Mouse (Mus musculus) brain, embryonic 14.5 days (tissue): ENCODE results near the gene Akap10. TPM values are rescaled to one million over a fixed set of nuclear protein-coding genes. Genes with fewer than 3 reads are reported as not detected.

ENCODE experiments used
- DNase-seq: peaks from one replicate; pipeline ENCODE4 v3.0.0-alpha.2; 2011; ENCODE audit warnings: low read depth
- CTCF ChIP-seq: fragments of 200-500 bp; IDR thresholded peaks from 2 replicates; pipeline ENCODE4 v1.5.1; 2012; ENCODE audit warnings: inconsistent platforms, mild to moderate bottlenecking, moderate library complexity, borderline replicate concordance; ENCODE audit not compliant: insufficient read depth, insufficient read length; ENCODE audit errors: extremely low read depth
- POLR2A ChIP-seq: fragments of 200-500 bp; IDR thresholded peaks from 2 replicates; pipeline ENCODE4 v1.6.1; 2012; ENCODE audit warnings: mild to moderate bottlenecking, inconsistent platforms, borderline replicate concordance; ENCODE audit not compliant: poor library complexity, insufficient read depth, insufficient read length, severe bottlenecking; ENCODE audit errors: extremely low read depth
- polyA plus RNA-seq: library from polyadenylated mRNA; depleted of rRNA; stranded (reverse); fragments of >200 nt; gene quantifications from 2 replicates; pipeline ENCODE4 v1.2.3, GENCODE M21; 2012

The Akap10 gene
- polyA plus RNA-seq, 1 experiment: 17.1 TPM

DNA sequence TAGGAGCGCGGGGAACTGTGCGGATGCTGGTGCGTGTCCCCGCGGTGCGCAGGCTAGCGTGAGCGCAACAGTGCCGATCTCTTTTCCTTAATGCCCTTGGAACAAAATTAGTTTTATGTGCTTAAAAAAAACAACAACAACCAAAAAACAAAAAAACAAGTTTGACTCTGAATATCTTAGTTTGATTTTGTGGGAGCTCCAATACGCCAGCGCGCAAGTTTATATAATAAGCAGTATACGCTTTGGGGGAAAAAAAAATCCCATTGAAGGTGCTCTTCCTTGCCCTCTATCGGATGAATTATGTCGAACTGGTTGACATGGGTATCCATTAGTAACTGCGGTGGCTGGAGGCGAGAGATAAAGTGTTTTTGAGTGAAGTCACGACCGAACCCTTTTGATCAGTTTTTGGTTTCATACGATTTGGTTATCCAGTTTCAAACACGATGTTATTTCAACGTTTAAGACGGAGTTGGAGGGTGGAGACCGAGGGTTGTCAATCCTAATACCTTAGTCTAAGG, 27.3 kb upstream of the Akap10 start:
- peak; percentile 70 for DNase-seq
- TF ChIP-seq CTCF (peak; percentile 23; the same call in 1 of the 2 replicates), POLR2A (no peak)

DNA sequence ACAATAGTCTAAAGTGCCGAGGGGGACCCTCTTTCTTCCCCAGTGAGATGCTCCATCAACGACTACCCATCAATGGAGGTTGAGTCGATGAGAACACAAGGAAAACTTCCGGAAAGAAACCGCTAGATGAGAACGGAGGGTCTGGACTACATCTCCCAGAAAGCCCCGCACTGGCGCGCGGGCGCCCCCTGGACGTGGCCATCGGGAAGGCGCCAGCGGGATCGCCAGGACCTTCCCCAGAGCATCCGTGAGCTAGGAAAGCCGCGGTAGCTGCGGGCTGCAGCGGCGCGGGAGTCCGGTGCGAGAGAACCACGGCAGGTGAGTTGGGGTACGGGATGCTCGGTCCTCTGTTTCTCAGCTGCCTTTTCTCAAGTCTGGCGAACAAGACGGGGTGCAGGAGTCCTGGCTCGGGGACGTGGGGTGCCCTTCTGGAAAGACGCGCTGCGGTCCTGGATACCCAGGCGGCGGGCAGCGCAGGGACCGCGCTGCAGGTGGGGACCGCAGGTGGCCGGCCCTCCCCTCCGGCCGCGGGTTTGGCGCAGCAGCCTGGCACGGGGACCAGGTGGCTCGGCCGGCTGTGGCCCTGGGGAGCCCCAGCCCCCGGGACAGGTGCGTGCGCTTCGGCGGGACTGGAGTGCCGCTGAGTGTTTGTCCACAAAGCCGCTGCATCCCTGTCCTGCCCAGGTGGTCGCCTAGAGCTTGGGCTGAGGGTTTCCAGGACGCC, 26.7 kb upstream of the Akap10 start, which contains the start of gene Specc1:
Gene Specc1 (plus strand): TSS at position 192 of the 724 bp plus-strand sequence.
- no peak for TF ChIP-seq POLR2A
- peak; percentile 94 for TF ChIP-seq CTCF
- DNase-seq: peak; percentile 92

DNA sequence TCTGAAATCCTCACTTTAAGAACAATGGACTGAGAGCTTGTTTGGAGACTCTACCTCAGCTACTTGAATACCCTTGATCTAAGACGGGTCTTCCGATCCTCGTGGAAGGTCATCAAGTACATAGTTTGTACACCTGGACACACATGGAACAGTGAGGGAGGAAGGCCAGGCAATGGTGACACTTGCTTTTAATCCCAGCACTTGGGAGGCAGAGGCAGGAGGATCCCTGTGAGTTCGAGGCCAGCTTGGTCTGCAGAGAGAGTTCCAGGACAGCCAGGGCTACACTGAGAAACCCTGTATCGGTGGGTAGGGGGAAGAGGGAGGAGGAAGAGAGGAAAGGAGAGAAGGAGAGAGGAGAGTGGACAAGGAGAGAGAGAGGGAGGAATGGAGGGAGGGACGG, 25.9 kb upstream of the Akap10 start:
- TF ChIP-seq CTCF: no peak
- no peak for TF ChIP-seq POLR2A

DNA sequence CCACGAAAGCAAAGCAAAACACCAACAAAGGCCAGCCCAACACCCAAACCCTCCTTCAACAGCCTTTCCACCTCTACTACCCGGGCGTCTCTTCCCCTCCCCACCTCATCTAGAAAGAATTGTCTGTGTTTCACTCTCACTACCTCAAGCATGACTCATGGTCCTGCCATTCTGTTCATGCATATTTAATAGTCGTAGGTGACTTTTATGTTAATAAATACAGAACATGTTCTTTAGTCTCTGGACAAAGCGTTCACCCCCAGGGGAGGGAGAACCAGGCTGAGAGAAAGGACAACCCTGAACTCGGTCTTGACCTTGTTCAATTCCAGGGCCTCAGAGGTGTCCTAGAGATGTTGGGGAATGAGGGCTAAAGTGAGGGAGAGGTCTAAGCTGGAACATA, 25.1 kb upstream of the Akap10 start:
- TF ChIP-seq POLR2A (no peak), CTCF (no peak)
- DNase-seq: no peak

More for the DNA sequence above, 25.9 kb upstream of the Akap10 start:
- DNase-seq: no peak

DNA sequence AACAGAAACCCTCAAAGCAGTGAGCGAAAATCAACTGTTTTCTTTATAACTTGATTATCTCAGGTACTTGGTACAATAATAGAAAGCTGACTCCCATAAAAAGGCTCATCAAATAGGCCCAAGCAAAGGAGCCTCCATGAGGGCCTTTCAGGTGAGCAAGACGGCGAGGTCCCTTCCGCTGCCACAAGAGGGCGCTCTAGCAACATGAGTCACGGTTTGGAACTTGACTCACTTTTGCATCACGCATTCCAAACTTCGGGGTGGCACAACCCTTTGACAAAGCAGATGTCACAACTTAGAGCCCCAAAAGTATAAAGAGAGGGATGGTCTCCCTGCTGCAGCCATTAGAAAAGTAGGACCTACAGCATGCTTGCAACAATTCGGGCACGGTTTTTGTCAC, 20.6 kb upstream of the Akap10 start:
- DNase-seq: peak; percentile 81
- TF ChIP-seq CTCF (peak; percentile 98), POLR2A (no peak)

DNA sequence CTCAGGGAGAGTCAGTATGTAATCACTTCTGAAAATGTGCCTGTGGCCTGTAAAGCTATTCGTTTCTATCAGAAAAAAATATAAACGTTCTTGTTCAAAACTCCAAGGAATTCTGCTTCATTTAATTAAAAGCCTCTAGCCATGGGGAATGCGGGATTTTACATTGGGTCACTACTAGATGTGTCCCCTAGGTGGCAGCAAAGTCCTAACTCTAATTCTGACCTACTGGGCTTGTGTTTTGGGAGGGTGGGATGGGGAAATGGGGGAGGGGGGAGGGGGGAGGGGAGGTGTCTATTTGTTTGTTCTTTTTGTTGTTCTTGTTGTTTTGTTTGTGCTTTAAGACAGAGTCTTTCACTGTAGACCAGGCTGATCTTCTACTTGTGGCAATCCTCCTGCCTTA, 19.3 kb upstream of the Akap10 start:
- no peak for TF ChIP-seq POLR2A
- peak; percentile 71; the same call in 1 of the 2 replicates for TF ChIP-seq CTCF

DNA sequence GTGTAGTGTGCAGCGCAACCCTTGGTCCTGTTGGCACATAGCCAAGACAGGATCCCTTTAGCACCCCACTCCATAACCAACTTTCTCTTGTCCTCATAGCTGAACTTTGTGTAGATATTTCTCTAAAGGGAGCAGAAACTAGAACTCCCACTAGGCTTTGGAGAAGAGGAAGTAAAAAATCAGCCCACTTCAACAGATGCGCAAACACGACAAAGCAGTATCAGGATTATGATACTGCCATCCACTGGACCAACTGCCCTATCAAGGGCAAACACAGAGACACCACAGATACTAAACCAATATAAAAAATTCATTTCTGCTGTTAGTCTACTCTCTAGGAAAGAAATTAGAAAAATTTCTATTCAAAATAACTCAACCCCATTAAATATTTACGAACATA, 16.6 kb upstream of the Akap10 start:
- TF ChIP-seq CTCF (no peak), POLR2A (no peak)
- no peak for DNase-seq

More for the DNA sequence above, 19.3 kb upstream of the Akap10 start:
- DNase-seq: peak; percentile 68

DNA sequence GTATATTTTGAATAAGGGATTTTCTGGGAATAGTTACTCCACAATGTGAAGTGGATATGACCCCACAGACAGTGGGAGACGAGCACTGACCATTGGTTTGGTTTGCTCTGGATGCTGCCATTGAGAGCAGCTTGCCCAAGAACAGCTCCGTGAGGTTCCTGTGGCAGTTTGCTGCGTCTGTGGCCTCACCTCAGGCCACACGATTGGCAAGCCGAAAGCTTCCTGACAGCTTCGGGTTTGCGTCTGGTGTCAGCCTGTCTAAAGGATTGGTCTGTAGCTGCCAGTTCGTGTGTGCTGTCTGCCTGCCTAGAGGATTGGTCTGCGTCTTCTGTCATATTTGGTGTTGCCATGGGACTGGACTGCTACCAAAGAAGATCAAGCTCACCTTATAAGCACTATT, 14.4 kb upstream of the Akap10 start:
- no peak for TF ChIP-seq CTCF
- TF ChIP-seq POLR2A: no peak
- DNase-seq: no peak

DNA sequence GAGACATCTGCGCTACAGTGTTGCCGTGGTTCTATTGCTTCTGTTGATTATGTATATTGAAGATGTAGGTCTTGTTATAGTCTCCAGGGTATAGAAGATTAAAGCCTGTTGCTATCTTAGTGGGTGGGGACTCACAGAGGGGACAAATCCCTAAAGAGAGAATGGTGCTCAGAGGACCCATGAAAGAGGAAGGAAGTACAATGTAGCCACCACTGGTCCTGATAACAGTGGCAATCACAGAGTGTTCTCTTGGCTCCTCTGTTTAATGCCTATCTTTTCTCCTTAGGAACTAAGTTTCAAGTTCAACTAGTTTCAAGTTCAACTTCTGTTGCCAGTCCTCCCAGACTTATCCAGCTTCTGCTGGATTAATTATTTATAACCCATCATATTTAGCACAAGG, 12.9 kb upstream of the Akap10 start:
- no peak for TF ChIP-seq POLR2A
- no peak for DNase-seq

DNA sequence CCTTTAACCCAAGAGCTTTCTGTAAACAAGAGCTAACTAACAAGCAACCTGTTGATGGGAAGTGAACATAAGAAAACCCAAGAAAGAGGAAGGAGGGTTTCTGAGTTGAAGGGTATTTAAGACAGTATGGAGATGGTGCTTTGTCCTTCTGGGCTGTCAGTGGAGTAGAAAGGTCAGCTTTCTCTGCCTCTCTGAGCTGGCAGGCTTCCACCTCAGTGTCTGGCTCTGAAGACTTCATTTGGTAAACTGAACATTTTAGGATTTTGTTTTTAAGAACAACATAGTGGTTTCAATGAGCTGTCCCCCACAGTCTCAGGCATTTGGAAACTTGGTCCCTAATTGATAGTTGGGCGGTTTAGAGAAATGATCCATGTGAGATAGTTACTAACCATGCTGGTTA, 7.7 kb upstream of the Akap10 start:
- TF ChIP-seq CTCF (no peak), POLR2A (no peak)
- DNase-seq: no peak

DNA sequence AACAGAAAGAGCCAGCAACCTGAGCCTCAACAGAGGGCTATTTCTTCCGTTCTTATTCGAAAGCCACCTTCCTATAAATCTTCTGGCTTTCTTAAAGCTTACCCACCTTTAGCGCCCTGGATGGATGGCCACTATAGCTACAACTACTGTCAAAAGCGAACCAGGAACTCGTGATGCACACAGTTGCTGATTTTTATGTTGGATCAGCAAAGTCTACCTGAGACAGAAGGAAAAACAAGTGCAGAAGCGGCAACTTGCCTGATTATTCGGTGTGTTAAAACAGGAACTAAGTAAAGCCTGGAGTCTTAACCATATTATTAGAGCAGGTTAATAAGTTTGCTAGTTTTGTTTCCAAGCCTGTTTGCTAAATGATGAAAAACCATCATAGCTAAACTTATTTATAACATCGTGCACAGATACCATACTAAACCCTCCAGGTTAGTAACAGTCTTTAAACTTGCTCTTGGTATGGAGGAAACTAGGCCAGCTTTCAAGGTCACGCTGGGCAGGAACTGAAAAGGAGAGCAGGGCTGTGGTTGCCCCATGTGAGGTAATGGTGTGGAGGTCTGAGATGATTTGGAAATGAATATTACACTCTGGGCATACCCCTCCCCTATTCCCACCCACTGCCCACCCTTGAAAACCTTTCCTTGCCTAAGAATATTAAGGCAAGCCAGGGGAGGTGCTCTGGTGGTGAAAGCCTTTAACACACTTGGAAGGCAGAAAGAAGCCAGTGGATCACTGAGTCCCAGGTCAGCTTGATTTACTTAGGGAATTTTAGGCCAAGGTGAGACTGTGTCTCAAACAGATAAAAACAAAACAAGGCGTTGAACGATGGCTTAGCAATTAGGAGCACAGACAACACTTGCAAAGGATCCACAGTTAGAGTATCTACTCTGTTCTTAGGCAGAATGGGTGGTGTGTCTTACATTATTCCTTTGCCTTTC, 861 bp upstream of the Akap10 start:
- DNase-seq: peak; percentile 5

More for the DNA sequence above, 861 bp upstream of the Akap10 start:
- no peak; the same call in 1 of the 2 replicates for TF ChIP-seq CTCF
- TF ChIP-seq POLR2A: no peak
